Mouse (Mus musculus) duodenum, adult 2 months (tissue): Measurements from ENCODE around the gene Rabif. TPM values are rescaled to one million over a fixed set of nuclear protein-coding genes. Genes with fewer than 3 reads are reported as not detected.

Experiments used
- polyA plus RNA-seq: library from polyadenylated mRNA; depleted of rRNA; stranded (reverse); fragments of >200 nt; gene quantifications from 2 replicates; pipeline ENCODE4 v1.2.3, GENCODE M21; 2012; ENCODE audit warnings: low replicate concordance; rRNA removed

The Rabif gene
- polyA plus RNA-seq: 5.8 and 9.4 TPM in 2 replicates

GRCm38 (mm10) chr1:134494428-134495215 is at the start of gene Rabif:
Gene Rabif (plus strand): TSS chr1:134494648.

GRCm38 (mm10) chr1:134454904-134455824 is 39.3 kb upstream of the Rabif start, which contains the start of gene Klhl12:
Gene Klhl12 (plus strand): TSS chr1:134455531.

GRCm38 (mm10) chr1:134549632-134550132 is 55.2 kb downstream of the Rabif start, which contains the start of gene Mgat4e:
Gene Mgat4e (minus strand): TSS chr1:134549682.

Other genes with a start within 250 kb of the Rabif start
- not detected in 2 replicates for gene Myog, start 204.7 kb upstream of the Rabif start, polyA plus RNA-seq
- gene Ppfia4, start 161.7 kb upstream of the Rabif start, polyA plus RNA-seq: 7.8 and 11.5 TPM in 2 replicates
- gene Tmem183a, start 132.7 kb upstream of the Rabif start, polyA plus RNA-seq: 83.7 and 107 TPM in 2 replicates
- not detected in 2 replicates for gene 4933406M09Rik, start 108.7 kb upstream of the Rabif start, polyA plus RNA-seq
- 17.3 and 43.0 TPM in 2 replicates for gene Cyb5r1, start 89.1 kb upstream of the Rabif start, polyA plus RNA-seq
- gene Adipor1, start 79.3 kb upstream of the Rabif start, polyA plus RNA-seq: 118 and 137 TPM in 2 replicates
- gene Klhl12, start 39.1 kb upstream of the Rabif start, polyA plus RNA-seq: 1.9 and 2.1 TPM in 2 replicates
- gene Mgat4e, start 55.0 kb downstream of the Rabif start, polyA plus RNA-seq: not detected in 2 replicates
- gene Kdm5b, start 65.5 kb downstream of the Rabif start, polyA plus RNA-seq: 10.1 TPM in 2 replicates
- 0.02 and 0.23 TPM in 2 replicates for gene Syt2, start 152.0 kb downstream of the Rabif start, polyA plus RNA-seq